8 mouse cellular contexts compared by ENCODE assay signal in the genomic region with DNA sequence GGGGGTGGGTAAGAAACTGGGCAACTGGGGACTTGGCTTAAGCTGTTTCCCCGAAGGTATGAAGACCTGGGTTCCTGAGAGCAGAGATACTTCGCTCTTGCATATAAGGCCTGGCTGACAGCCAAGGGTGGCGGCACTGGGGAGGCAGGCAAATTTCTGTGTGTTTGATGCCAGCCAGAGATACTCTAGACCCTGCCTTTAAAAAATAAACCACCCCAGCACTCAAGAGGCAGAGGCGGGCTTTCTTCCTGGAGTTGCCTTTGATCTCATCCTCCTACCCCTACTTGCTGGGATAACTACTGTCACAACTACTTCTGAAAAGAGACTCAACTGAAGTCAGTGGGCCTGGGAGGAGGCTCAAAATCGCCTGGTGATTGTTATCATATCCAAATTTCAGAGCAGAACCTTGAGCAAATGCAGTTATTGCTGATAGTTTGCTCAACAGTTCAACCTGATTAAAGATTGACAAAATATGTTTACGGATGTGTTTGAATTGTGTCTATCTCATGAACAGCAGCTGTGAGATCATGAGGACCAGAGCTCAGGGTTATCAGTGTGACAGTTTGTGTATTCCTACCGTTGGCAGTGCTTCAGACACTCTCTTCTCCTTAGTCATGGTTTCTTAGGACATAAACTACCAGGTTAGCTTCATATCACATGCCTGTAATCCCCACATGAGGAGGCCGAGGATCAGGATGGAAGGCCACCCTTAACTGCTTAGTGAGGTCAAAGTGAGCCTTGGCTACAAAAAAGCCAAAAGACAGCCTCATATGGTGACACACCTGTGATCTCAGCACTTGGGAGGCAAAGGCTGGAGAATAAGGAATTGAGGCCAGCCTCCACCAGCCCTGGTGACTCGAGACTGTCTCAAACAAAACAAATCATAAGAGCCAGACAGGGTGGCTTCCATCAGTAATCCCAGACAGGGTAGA. TPM values are rescaled to one million over a fixed set of nuclear protein-coding genes. Genes with fewer than 3 reads are reported as not detected.
DNase-seq lines count a peak whose midpoint lies in the region; ATAC-seq lines count a peak whose summit lies in the region.

No protein-coding gene starts in this region.

- H3K9ac ChIP-seq in heart, embryonic 11.5 days (ENCODE audit: low read depth, low read length) = peak overlapping the region; percentile 68
- H3K9ac ChIP-seq in forebrain, embryonic 11.5 days (ENCODE audit: low read length) = no peak overlapping the region; the same call in 1 of the 2 replicates
- H3K9ac ChIP-seq in stomach, embryonic 14.5 days (replicated peaks; ENCODE audit: low read depth, low read length) = no peak overlapping the region; the same call in 1 of the 2 replicates

- 59% methylated on average over 9 of the region's 9 CpGs for WGBS in heart, embryonic 11.5 days (ENCODE audit: insufficient replicate concordance)
- 74% methylated on average over 9 of the region's 9 CpGs for WGBS in forebrain, embryonic 11.5 days
- WGBS in stomach, embryonic 14.5 days = 56% methylated on average over 9 of the region's 9 CpGs

- intact Hi-C loops in heart, postnatal 36 days (cut with DNase I) = no loop called here

- peaks cover 23% of the 10 kb centered on the region for H3K4me1 ChIP-seq in heart, embryonic 11.5 days (ENCODE audit: control insufficient read depth, insufficient read depth, low read length)
- peaks cover 9% of the 10 kb centered on the region; the same call in 1 of the 2 replicates for H3K4me1 ChIP-seq in forebrain, embryonic 11.5 days (replicated peaks; ENCODE audit: control insufficient read depth, insufficient read depth, low read length)
- H3K4me1 ChIP-seq in stomach, embryonic 14.5 days (ENCODE audit: control insufficient read depth, insufficient read depth, low read length) = peaks cover 14% of the 10 kb centered on the region

- H3K4me2 ChIP-seq in heart, embryonic 11.5 days = peak overlapping the region; percentile 60
- H3K4me2 ChIP-seq in forebrain, embryonic 11.5 days (ENCODE audit: low read depth, low read length, severe bottlenecking) = peak overlapping the region; percentile 73; the same call in 1 of the 2 replicates
- H3K4me2 ChIP-seq in stomach, embryonic 14.5 days (replicated peaks; ENCODE audit: low read depth, low read length) = peak overlapping the region; percentile 65

- peak overlapping the region; percentile 73 for H3K27ac ChIP-seq in heart, embryonic 11.5 days (ENCODE audit: low read depth, low read length)
- H3K27ac ChIP-seq in forebrain, embryonic 11.5 days (ENCODE audit: low read depth, low read length) = no peak overlapping the region
- H3K27ac ChIP-seq in stomach, embryonic 14.5 days (ENCODE audit: low read length) = peak overlapping the region; percentile 77; the same call in 1 of the 2 replicates

- DNase-seq in heart, postnatal 36 days = no peak
- peak; percentile 48 for DNase-seq in NIH3T3 (ENCODE audit: low read depth)
- DNase-seq in forebrain, embryonic 11.5 days (ENCODE audit: low spot score) = no peak
- DNase-seq in kidney, adult 18-20 months = peak; percentile 63
- DNase-seq in lung, postnatal 10 days = peak; percentile 45
- no peak for DNase-seq in layer of hippocampus, adult 9-10 months (ENCODE audit: low spot score)

- no peaks in the 10 kb centered on the region for H3K36me3 ChIP-seq in heart, embryonic 11.5 days (ENCODE audit: control insufficient read depth, insufficient read depth, low read length)
- H3K36me3 ChIP-seq in forebrain, embryonic 11.5 days (ENCODE audit: control insufficient read depth, insufficient read depth, low read length) = no peaks in the 10 kb centered on the region
- H3K36me3 ChIP-seq in stomach, embryonic 14.5 days (ENCODE audit: control insufficient read depth, insufficient read depth, low read length) = no peaks in the 10 kb centered on the region

- H3K27me3 ChIP-seq in heart, embryonic 11.5 days (ENCODE audit: control insufficient read depth, insufficient read depth, low read length) = no peaks in the 10 kb centered on the region
- no peaks in the 10 kb centered on the region for H3K27me3 ChIP-seq in forebrain, embryonic 11.5 days (ENCODE audit: control insufficient read depth, insufficient read depth, low read length)
- H3K27me3 ChIP-seq in stomach, embryonic 14.5 days (ENCODE audit: control insufficient read depth, insufficient read depth, low read length) = no peaks in the 10 kb centered on the region

- no peaks in the 10 kb centered on the region for H3K9me3 ChIP-seq in heart, embryonic 11.5 days (replicated peaks; ENCODE audit: control insufficient read depth, low read length)
- no peaks in the 10 kb centered on the region for H3K9me3 ChIP-seq in forebrain, embryonic 11.5 days (ENCODE audit: control insufficient read depth, low read length)
- no peaks in the 10 kb centered on the region for H3K9me3 ChIP-seq in stomach, embryonic 14.5 days (ENCODE audit: control insufficient read depth, low read depth, low read length)

- peak overlapping the region; percentile 95 for H3K4me3 ChIP-seq in heart, embryonic 11.5 days (ENCODE audit: low read depth, low read length)
- H3K4me3 ChIP-seq in forebrain, embryonic 11.5 days (ENCODE audit: low read depth, low read length) = no peak overlapping the region
- no peak overlapping the region for H3K4me3 ChIP-seq in stomach, embryonic 14.5 days (ENCODE audit: low read depth, low read length)

- no peak for ATAC-seq in heart, embryonic 11.5 days (replicated peaks; ENCODE audit: insufficient number of reproducible peaks, low FRiP score, low TSS enrichment)
- ATAC-seq in forebrain, embryonic 11.5 days (replicated peaks; ENCODE audit: low FRiP score) = no peak
- ATAC-seq in stomach, embryonic 14.5 days (ENCODE audit: insufficient number of reproducible peaks, insufficient read depth, low FRiP score, low read depth) = no peak

RNA-seq across cellular contexts. Expression of gene D17Wsu92e, which starts 1.2 kb away (rescaled TPM):
- polyA plus RNA-seq in heart, embryonic 11.5 days (2014; fragmentation: Nextera tagmentation; extraction: Ambion mirVana) = 11.8 and 12.5 TPM in 2 replicates
- total RNA-seq in heart, postnatal 36 days (2021) = 100 to 1,000 TPM; 135 to 140 TPM
- 12.7 and 14.1 TPM in 2 replicates for polyA plus RNA-seq in forebrain, embryonic 11.5 days (2014; fragmentation: Nextera tagmentation; extraction: Ambion mirVana)
- polyA plus RNA-seq in stomach, embryonic 14.5 days (2014; fragmentation: Nextera tagmentation; extraction: Ambion mirVana) = 21.6 and 22.3 TPM in 2 replicates

RNA-seq across cellular contexts. Expression of gene Snrpc, which starts 16.3 kb away (rescaled TPM):
- polyA plus RNA-seq in heart, embryonic 11.5 days (2014; fragmentation: Nextera tagmentation; extraction: Ambion mirVana) = 226 and 242 TPM in 2 replicates
- total RNA-seq in heart, postnatal 36 days (2021) = 10 to 100 TPM; 56.8 to 57.4 TPM
- 371 and 373 TPM in 2 replicates for polyA plus RNA-seq in forebrain, embryonic 11.5 days (2014; fragmentation: Nextera tagmentation; extraction: Ambion mirVana)
- 309 and 325 TPM in 2 replicates for polyA plus RNA-seq in stomach, embryonic 14.5 days (2014; fragmentation: Nextera tagmentation; extraction: Ambion mirVana)

RNA-seq across cellular contexts. Expression of gene Uhrf1bp1, which starts 34.6 kb away (rescaled TPM):
- 3.8 and 4.1 TPM in 2 replicates for polyA plus RNA-seq in heart, embryonic 11.5 days (2014; fragmentation: Nextera tagmentation; extraction: Ambion mirVana)
- 10 to 100 TPM; 17.1 to 17.9 TPM for total RNA-seq in heart, postnatal 36 days (2021)
- 7.8 and 9.7 TPM in 2 replicates for polyA plus RNA-seq in forebrain, embryonic 11.5 days (2014; fragmentation: Nextera tagmentation; extraction: Ambion mirVana)
- polyA plus RNA-seq in stomach, embryonic 14.5 days (2014; fragmentation: Nextera tagmentation; extraction: Ambion mirVana) = 6.4 and 7.5 TPM in 2 replicates

Comparison
In these comparisons a context has a peak if more than half of its experiments do, and no peak if none do; other contexts are left out.
1. DNase-seq: peak in NIH3T3 (single experiment), kidney, adult 18-20 months (single experiment) and lung, postnatal 10 days (single experiment); none in heart, postnatal 36 days (0 of 2), forebrain, embryonic 11.5 days (single experiment) and layer of hippocampus, adult 9-10 months (single experiment).
2. Peak in every context shown above with its lines, with median percentiles within 50 percentile points of each other: H3K4me2 ChIP-seq.